Mouse (Mus musculus) heart, postnatal 10 days (tissue): Measurements from ENCODE around the gene Rcbtb2. TPM values are rescaled to one million over a fixed set of nuclear protein-coding genes. Genes with fewer than 3 reads are reported as not detected.

Experiments
- DNase-seq, 2 experiments: peaks; one replicate each; pipeline ENCODE4 v3.0.0; 2021
- intact Hi-C: fragments of 180-260 bp; cut with DNase I; formaldehyde crosslinking; loops from one replicate; pipeline ENCODE4 v1.15.1; 2025
- total RNA-seq, 2 experiments: library from RNA; stranded (reverse); gene quantifications; 2 replicates each; pipeline ENCODE4 v1.2.3; 2021

Gene Rcbtb2
- total RNA-seq, 2 experiments from 2014 or later, result 34.1 to 40.0 TPM

DNA sequence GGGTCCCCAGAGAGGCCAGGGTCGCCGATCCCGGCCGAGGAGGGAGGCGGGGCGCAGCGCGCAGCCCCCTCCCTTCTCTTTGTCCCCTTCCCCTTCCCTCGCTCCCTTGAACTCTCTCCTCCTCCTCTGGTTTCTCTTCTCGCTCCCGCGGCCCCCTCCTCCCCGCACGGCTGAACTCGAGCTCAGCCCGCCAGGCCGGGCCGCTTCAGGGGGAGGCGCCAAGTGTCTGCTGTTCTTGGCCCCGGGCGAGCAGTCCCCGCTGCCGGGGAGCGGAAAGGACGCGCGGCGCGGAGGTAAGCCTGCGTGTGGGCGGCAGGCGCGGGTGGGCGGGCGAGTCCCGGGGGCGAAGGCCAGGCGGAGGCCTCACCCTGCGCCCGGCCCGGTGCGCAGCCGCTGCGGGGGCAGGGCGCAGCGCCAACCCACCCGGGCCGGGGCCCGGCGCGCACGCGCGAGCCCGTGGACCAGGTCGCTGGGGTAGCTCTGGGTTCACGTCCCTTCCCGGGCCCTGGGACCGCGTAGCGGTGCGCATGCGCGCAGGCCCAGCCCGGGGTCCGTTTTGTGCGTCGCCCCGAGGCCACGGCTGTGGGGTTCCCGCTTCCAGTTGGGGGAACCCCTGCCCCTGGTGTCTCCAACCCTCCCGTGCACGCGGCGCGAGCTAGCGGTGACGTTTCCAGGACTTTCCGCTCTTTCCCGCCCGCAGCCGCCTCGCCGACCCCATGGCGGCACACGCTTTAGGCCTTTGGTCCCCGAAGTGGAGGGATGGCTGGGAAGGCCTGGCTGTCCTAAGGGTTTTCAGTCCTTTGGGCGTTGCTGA, 20.3 kb downstream of the Rcbtb2 start:
- peak; percentile 88 to 89 for DNase-seq
- intact Hi-C loops, result loop anchor here (1.0 to 2.0 kb wide), 3 partner anchors 16 to 95 kb away; no protein-coding TSS in a partner anchor

DNA sequence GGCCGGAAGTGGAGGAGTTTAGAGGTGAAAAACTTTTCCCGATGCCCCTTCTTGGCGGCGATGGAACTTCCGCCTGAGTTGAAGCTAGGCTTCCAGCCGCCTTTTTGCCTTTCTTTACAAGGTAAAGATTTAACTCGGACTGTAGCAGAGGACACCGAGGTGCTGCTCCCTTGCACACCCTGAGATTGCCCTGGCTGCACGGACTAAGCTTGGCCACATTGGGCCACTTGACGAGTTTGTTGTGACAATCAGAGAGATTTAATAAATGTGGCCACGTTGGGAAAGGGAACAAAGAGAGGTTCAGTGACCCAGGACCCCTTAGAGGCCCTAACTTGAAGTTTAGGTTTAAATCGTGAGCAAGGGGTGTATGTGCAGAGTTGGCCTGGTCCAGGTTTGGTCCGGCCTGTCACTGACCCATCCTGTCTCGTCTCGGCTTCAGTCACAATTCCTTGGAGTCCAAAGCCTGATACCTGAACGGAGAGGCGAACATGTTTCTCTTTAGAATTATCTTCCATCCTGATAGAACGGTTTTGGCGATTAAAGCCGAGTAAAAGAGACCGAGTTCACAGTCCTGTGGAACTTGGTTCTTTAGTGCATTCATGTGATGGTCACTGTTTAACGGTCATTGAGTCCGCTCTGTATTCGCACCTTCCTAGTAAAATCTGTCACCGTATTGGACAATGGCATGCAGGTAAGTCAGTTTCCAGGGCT, 21.0 kb downstream of the Rcbtb2 start:
- intact Hi-C loops, result loop anchor here (1.0 to 2.0 kb wide), 3 partner anchors 17 to 94 kb away; no protein-coding TSS in a partner anchor
- peak in 1 of 2 experiments; percentile 27 for DNase-seq

DNA sequence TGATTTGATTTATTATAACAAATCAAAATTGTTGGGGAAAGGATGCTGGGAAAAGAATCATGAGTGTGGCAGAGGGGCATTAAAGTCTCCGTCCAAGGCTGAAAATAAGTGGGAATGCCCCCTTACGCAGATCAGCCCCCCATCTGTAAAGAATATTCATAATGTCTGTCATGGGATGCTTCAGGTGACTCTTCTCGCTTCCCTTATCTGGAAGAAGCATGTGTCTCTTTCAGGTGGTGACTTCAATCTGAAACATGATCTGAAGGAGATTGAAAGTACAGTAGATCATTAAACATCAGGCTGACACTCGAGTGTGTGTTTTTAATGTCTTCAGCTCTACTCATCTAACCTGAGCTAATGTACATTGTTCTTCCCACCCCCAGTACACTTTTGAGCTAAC, 22.7 kb downstream of the Rcbtb2 start:
- no peak for DNase-seq
- intact Hi-C loops, result no loop called here

DNA sequence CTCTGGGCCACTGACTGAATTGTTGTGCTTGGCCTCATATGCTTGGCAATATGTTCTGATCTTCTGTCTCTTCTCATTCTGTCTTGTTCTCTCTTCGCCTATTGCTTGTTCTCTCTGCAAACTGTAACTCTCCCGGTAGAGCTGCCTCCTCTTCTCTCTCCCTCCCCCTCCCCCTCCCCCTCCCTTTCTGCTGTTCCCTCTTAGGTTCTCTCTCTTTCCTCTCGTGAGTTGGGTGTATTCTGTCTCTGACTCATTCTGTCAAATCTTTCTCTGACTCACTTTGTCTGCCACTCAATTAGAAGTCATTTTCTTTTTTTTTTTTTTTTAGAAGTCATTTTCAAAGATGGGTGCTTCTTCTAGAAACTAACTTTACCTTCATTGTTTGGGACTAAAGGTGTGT, 23.9 kb downstream of the Rcbtb2 start:
- intact Hi-C loops, result no loop called here
- no peak for DNase-seq

DNA sequence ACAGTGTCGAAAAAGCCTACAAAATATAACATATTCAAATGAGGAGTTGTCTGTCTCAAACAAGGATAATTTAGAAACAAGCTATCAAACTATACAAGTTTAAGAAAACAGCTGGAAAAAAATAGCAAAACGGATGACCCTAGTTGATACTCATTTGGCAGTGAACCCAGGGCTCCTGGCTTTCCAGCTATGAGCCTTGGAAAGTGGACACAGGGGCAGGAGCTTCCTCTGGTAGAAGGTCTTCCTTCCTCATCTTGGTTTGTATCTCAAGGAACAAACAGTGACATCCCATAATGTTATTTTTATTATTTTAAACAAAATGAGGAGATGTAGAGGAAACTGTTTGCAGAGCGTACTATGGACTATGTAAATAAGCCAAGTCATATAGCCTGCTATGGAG, 25.3 kb downstream of the Rcbtb2 start:
- DNase-seq, result peak in 1 of 2 experiments; percentile 25
- intact Hi-C loops, result loop anchor here (2.0 kb wide), 1 partner anchor 31 kb away; no protein-coding TSS in a partner anchor

DNA sequence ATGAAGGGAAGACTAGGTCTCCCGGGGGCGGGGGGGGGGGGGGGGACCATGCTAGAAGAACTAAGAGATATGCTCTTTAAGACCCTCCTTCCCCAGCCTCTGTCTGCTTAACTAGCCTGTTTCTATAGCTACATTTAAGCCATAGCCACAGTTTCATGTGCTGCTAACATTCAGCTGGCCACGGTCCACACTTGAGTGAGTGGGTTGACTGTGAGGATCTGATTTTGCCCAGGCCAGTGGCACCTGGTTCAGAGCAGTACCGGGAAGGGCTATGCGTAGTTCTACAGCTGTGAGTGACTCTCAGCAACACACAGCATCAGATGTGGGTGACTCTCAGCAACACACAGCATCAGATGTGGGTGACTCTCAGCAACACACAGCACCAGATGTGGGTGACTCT, 38.5 kb downstream of the Rcbtb2 start:
- intact Hi-C loops, result no loop called here
- no peak for DNase-seq

DNA sequence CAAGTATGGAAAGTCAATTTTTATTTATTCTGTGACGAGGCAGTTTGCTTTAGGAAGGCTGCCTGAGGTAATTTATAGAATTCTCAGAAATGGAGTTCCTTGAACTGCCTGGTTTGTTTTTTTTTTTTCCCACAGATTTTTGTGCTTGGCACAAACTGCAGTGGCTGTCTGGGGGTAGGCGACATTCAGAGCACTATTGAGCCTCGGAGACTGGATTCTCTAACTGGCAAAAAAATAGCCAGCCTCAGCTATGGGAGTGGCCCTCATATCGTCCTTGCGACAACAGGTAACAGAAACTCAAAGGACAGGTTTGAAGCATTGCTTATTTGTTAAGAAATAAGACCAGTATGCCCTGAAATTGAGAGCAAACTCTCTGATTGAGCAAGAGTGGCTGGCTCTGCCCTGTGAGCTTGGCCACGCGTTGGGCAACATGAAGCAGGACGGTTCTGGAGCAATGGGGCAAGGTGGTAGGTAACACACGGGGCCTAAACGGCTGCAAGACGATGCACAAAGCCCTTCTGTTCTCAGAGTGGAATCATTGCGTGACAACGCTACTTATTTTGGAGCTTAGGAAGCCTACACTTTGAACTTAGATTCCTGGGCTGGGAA, 39.5 kb downstream of the Rcbtb2 start:
- intact Hi-C loops, result no loop called here
- no peak for DNase-seq

DNA sequence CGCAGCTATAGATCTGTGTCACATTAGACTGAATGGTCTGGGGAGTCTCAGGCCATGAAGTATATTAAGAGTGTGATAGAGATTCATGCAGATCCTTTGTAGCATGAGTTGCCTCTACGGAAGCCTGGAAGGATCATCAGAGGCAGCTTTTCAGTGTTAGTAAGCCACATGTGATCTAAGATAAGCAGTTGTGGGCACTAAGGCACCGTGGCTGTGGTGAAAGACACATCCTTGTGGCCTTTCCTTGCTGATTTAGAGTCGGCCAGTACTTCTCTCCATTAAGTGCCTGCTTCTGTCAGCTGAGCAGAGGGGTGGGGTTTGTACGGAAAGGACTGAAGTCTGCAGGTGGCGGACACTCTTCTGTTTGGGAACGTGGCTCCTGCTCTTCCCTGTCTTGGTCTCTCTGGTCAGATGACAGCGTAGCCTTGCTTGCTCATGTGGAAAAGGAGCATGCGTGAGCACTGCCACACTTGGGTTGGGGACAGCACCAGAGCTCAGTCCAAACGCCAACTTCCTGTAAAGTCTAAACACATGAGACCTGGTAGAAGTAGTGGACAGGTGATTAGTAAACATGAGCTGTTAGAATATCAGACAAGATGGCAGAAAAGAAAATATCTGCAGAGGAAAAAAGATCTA, 40.6 kb downstream of the Rcbtb2 start:
- no peak for DNase-seq
- intact Hi-C loops, result no loop called here

DNA sequence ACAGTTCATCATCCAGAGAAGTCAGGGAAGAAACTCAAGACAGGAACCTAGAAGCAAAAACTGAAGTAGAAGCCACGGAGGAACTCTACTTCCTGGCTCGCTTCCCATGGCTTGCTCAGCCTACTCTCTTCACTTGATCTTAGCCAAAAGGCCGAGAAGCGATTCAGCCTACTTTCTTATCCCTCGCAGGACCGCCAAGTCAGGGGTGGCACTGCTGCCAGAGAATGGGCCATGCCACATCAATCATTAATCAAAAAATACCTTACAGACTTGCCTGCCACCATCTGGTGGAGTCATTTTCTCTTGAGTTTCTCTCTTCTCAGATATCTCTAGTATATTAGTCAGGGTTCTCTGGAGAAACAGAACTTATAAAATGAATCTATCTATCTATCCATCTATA, 42.3 kb downstream of the Rcbtb2 start:
- intact Hi-C loops, result no loop called here
- no peak for DNase-seq

DNA sequence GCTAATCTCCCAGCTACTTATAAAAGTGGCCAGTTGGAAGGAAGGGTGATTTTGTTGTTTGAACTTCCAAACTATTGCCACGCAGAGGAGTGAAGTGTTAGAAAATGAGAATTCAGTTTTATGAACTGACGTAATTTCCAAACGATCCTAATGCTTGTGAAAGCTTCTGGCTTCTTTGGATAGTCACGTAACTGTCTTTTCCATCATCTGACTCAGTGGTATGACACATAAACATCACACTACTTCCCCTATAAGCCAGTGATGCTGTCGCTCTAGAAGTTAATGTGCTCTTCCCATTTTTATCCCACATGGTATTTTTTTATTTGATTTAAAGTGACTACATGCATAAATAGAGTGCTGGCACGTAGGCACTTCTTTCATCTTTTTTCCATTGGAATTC, 45.8 kb downstream of the Rcbtb2 start:
- DNase-seq, result no peak
- intact Hi-C loops, result no loop called here

DNA sequence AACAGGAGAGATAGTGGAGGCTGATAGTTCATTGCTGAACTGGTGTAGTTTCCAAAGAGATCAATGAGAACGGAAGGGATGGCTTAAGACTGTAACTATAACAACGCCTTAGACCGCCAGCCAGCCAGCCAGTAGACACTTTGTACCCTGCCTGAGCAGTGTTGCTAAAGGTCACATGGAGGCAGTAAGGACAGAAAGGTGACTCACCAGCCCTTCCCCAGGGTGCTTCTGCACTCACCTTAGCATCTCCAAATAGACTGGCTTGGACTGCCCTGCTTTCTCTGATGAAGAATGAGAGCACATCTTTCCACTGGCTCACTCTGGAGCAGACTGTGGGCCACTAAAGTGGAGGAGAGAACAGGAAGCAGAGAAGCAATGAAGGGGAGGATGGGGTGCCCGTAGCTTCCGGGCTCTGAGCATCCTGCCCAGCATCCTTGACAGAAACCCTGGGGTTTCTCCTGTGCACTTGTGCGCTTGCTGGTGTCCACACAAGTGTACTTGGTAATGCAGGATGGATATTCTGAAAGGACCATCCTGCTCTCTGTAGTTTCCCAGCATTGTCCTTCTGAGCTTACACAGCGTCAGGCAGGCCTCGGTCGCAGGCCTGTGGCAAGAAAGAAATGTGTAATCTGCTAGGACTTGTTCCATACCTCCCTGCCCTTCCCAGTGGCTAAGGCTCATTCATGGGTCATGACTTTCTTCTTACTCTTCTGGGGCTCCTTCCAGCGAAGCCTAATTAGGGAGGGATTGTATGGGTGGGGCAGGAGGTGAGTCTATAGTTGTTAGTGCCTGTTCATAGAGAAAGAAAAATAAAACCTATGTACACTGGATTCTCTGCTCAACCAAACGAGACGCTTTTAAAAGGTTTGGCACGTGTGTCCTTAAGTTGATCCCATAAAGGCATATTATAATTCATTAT, 47.3 kb downstream of the Rcbtb2 start:
- DNase-seq, result no peak
- intact Hi-C loops, result loop anchor here (5.0 kb wide), 1 partner anchor 97 kb away; no protein-coding TSS in a partner anchor

DNA sequence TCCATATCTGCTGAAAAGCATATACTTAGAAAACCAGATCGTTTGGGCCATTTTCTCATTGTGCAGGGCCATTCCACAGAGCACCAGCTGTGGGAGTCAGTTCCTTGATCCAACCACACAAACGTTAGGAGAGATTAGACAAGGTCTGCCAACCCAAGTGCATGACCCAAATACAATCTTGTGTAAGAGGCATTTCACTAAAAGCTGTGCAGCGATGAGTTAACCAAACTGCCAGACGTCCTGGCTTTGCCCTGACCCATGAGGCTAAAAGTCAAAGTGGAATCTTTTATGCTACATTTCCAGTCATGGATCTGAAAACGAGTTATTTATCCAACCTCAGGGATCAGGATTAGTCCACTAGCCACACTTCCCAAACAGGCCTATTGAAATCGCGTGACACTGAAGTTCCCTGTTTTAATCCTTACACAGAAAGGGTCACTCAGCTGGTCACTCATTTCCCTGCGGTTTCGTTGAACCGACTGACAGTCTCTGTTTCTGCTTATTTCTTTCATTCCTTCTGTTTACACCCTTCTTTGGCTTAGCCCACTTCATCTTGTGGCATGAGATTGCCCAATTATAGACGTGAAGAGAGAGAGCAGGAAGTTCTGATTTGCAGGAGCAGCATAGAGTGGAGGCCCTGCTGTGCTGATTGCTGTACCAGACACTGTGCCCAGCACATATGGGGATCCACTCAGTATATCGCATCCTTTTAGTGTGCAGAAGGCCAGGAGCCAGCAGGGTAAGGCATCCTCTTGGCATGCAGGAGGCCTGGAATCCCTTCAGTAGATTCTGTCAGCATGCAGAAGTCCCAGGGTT, 49.6 kb downstream of the Rcbtb2 start:
- intact Hi-C loops, result loop anchor here (5.0 kb wide), 1 partner anchor 95 kb away; no protein-coding TSS in a partner anchor
- no peak for DNase-seq

DNA sequence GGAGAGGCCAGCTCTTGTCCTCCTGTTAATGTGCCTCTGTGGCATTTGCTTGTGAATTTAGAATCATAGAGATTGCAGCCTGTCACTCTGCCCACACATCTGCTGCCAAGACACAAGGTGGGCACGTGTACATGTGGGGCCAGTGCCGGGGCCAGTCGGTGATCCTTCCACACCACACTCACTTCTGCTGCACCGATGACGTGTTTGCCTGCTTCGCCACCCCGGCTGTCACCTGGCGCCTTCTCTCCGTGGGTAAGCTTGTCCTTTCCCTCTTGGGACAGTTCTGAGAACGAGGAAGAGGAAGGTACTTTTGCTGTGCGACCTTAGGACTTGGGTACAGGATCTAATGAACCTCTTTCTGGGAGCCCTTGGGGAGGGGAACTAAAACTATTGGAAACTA, 50.8 kb downstream of the Rcbtb2 start:
- intact Hi-C loops, result loop anchor here (5.0 kb wide), 1 partner anchor 94 kb away; no protein-coding TSS in a partner anchor
- DNase-seq, result no peak

DNA sequence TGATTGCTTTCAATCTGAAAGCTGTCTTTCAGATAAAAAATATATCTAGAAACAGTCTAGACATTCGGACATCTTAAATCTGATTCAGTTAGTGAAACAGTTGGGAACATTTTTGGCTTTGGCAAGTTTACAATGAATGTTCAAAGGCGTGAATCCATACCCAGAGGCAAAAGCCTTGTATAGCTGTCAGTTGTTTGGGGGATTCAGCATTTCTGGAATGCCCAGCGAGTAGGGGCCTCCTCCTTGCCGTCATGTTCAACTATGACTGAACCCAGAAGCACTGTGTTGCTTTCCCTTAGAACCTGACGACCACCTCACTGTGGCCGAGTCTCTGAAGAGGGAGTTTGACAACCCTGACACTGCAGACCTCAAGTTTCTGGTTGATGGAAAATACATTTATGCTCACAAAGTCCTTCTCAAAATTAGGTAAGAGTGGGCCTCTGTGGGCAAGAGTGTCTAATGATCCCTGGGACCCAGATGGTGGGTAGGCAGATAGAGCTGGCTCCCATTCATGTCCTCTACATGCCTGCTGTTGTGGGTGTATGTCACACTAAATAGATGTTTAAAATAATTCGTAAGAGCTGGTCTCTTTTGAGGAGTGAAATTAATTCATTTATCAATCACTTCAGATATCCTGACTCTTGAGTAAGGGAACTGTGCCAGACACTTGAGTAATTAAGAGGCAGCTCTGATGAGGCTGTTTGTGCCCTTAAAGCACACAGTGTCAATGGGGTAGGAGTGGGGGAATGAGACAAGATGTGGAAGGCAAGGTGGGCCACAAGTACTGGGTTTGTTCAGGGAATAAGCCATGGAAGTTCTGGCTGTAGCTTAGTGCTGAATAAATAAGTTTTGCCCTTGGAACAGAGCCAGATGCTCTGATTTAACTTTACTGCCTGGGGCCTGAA, 51.5 kb downstream of the Rcbtb2 start:
- intact Hi-C loops, result loop anchor here (5.0 kb wide), 1 partner anchor 93 kb away; no protein-coding TSS in a partner anchor
- DNase-seq, result no peak

DNA sequence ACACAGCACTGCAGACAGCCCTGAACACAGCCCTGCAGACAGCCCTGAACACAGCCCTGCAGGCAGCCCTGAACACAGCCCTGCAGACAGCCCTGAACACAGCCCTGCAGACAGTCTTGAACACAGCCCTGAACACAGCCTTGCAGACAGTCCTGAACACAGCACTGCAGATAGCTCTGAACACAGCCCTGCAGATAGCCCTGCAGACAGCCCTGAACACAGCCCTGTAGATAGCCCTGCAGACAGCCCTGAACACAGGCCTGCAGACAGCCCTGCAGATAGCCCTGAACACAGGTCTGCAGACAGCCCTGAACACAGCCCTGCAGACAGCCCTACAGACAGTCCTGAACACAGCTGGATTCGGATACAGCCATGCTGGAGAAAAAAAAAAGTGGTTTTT, 52.2 kb downstream of the Rcbtb2 start:
- DNase-seq, result no peak
- intact Hi-C loops, result no loop called here

DNA sequence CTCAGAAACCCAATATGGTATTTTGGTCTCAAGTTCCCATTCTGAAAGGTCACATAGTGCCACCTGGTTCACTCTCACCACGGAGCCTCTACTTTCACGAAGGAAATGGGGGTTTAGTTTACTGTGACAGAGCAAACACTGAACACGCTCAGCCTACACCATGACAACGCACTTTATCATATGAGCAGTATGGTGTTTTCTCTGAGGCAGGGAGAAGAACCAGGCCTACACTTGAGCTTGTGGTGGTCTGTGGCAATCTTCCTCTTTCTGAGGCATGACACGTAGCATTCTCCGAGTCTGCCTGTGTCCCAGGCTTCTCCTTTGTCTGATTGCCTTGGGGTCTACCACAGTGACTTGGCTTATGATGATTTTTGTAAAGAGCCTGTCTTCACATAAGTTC, 53.0 kb downstream of the Rcbtb2 start:
- intact Hi-C loops, result no loop called here
- DNase-seq, result no peak

DNA sequence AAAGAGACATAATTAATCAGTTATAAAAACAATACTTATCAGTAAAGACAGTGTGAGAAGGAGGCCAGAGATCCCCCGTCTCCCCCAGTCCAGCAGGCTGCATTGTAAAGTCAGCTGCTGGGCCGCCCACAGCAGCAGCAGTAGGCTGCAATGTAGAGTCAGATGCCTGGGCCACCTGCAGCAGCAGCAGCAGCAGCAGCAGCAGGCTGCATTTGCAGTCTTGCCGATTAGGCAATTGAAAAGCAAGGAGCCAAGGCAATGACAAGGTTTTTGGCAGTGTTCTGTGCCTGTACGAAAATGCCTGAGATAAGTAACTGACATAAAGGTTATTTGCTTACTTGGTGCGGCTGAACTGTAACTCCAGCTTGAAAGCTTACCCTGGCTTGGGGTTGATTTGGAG, 53.4 kb downstream of the Rcbtb2 start:
- peak; percentile 41 for DNase-seq
- intact Hi-C loops, result no loop called here

DNA sequence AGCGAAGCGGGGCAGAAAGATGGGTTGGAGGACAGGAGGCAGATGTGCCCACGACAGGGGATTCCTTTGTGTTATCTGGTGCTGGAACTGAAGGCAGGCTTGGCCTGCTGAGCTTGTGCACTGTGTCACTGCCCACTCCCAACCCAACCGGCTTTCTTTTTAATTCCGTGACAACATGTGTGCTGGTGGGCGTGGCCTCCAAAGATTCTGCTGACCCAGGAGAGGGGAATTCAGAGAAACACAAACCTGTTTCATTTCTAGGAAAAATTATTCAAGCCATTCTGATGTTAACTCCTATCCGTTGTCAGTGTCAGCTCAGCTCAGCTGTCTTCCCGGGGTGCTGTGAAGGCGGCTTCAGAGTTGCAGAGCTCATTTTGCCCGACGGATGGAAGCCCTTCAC, 55.1 kb downstream of the Rcbtb2 start:
- DNase-seq, result no peak
- intact Hi-C loops, result loop anchor here (2.0 kb wide), 1 partner anchor 29 kb away; no protein-coding TSS in a partner anchor
